Mouse (Mus musculus): ENCODE data around the gene Spsb1. TPM values are rescaled to one million over a fixed set of nuclear protein-coding genes. Genes with fewer than 3 reads are reported as not detected.

The Spsb1 gene
- polyA plus RNA-seq (2014; fragmentation: Illumina TruSeq; extraction: RNeasy Lipid Tissue Mini Kit (QIAGEN cat#74804); ENCODE audit: low read depth, low replicate concordance), result 4.0 TPM

GRCm38 (mm10) chr4:149954893-149955439 is at the start of gene Spsb1:
TSS of gene Spsb1 (minus strand) at chr4:149955043.

Other genes with a start within 250 kb of the Spsb1 start
- 0.98 TPM for gene Tmem201, start 217.0 kb downstream of the Spsb1 start, polyA plus RNA-seq (2014; fragmentation: Illumina TruSeq; extraction: RNeasy Lipid Tissue Mini Kit (QIAGEN cat#74804); ENCODE audit: low read depth, low replicate concordance)
- gene Slc25a33, start 180.8 kb downstream of the Spsb1 start, polyA plus RNA-seq (2014; fragmentation: Illumina TruSeq; extraction: RNeasy Lipid Tissue Mini Kit (QIAGEN cat#74804); ENCODE audit: low read depth, low replicate concordance), result 4.0 TPM
- gene H6pd, start 54.0 kb upstream of the Spsb1 start, polyA plus RNA-seq (2014; fragmentation: Illumina TruSeq; extraction: RNeasy Lipid Tissue Mini Kit (QIAGEN cat#74804); ENCODE audit: low read depth, low replicate concordance), result 4.3 TPM
- gene Gpr157, start 132.3 kb upstream of the Spsb1 start, polyA plus RNA-seq (2014; fragmentation: Illumina TruSeq; extraction: RNeasy Lipid Tissue Mini Kit (QIAGEN cat#74804); ENCODE audit: low read depth, low replicate concordance), result 1.2 TPM
- gene Slc2a5, start 164.2 kb upstream of the Spsb1 start, polyA plus RNA-seq (2014; fragmentation: Illumina TruSeq; extraction: RNeasy Lipid Tissue Mini Kit (QIAGEN cat#74804); ENCODE audit: low read depth, low replicate concordance), result 0.44 TPM
- not detected for gene Slc2a7, start 193.9 kb upstream of the Spsb1 start, polyA plus RNA-seq (2014; fragmentation: Illumina TruSeq; extraction: RNeasy Lipid Tissue Mini Kit (QIAGEN cat#74804); ENCODE audit: low read depth, low replicate concordance)
- gene Car6, start 246.3 kb upstream of the Spsb1 start, polyA plus RNA-seq (2014; fragmentation: Illumina TruSeq; extraction: RNeasy Lipid Tissue Mini Kit (QIAGEN cat#74804); ENCODE audit: low read depth, low replicate concordance), result not detected

Data from sigmoid colon, adult 10 weeks (tissue).